Mouse (Mus musculus): ENCODE measurements at regions not wholly inside any gene's neighbourhood (a gene's known extent, or its start where the extent isn't known, plus 50 kb on each side); places are given as distances from the start of the nearest gene placed in this dataset.

DNA sequence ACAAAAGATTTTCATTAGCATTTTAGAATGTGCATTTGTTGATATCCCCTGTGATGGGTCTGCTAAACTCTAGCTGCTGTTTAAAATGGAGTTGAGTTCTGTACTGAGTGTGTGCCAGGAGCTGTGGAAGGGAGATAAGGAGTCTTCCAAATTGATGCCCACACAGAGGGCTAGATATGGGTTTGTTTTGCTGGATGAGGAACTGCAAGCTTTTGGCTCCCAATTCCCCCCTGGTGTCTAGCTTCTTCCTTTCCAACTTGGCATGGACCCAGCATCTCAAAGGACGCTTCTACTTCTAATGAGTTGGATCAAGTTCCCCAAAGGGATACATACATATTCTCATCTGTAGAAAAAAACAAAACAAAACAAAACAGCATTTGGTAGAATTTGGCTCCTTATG lies 577.0 kb upstream of the Large1 start:
- Histone ChIP-seq H3K27ac (ENCODE audit: low read depth) (no peak overlapping the region), H3K27me3 (ENCODE audit: control insufficient read depth, insufficient read depth, low read length) (no peaks in the 10 kb centered on the region), H3K4me3 (ENCODE audit: low read depth, low read length) (no peak overlapping the region), H3K4me1 (ENCODE audit: control insufficient read depth, insufficient read depth) (no peaks in the 10 kb centered on the region), H3K9me3 (replicated peaks; ENCODE audit: control insufficient read depth, low read length) (no peaks in the 10 kb centered on the region), H3K9ac (replicated peaks; ENCODE audit: low read depth, low read length) (no peak overlapping the region), H3K36me3 (replicated peaks; ENCODE audit: control insufficient read depth, insufficient read depth, low read length) (no peaks in the 10 kb centered on the region), H3K4me2 (ENCODE audit: low read depth, low read length) (no peak overlapping the region)
- DNase-seq (ENCODE audit: low spot score) (no peak), ATAC-seq (ENCODE audit: insufficient read depth, low read depth) (no peak)
- TF ChIP-seq EP300 (IDR thresholded peaks at IDR 0.05; ENCODE audit: low read depth) (no peak), CTCF (IDR thresholded peaks at IDR 0.05; ENCODE audit: low read depth) (no peak)
- WGBS: 68% methylated on average over 1 of the region's 1 CpGs

DNA sequence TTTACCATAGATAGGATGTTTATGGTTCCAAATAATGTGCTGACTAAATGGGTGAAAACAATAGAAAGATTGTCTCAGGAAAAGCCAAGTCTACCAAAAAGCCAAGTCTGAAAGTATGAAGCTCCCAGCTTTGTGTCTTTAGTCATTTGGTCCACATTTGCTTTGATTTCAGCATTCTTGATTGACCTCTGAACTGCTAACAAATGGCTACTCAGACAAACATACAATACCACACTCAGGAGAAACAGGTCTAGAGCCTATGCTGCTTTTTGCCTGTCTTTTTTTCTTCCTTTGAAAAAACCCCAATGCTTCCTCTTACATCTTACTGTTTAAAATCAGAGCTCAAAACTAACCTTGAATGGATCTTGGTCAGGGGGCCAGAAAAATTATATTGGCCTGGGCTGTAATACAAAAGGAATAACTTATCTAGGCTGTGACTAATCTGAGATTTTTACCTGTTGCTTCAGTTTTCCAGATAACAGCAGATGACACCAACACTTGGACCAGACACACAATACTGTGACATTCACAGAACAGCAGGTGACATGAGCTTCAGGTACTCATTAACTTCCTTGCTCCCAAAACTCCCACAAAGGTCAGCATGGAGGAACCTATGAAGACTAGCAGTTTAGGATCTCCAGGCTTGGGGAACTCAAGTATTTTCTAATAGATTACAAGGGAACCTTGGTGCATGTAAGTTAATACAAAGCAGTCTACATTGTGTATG lies 572.3 kb upstream of the Large1 start:
- Histone ChIP-seq H3K27ac (ENCODE audit: low read depth) (no peak overlapping the region), H3K9ac (replicated peaks; ENCODE audit: low read depth, low read length) (no peak overlapping the region), H3K4me2 (ENCODE audit: low read depth, low read length) (no peak overlapping the region), H3K9me3 (replicated peaks; ENCODE audit: control insufficient read depth, low read length) (no peaks in the 10 kb centered on the region), H3K4me1 (ENCODE audit: control insufficient read depth, insufficient read depth) (no peaks in the 10 kb centered on the region), H3K27me3 (ENCODE audit: control insufficient read depth, insufficient read depth, low read length) (no peaks in the 10 kb centered on the region), H3K4me3 (ENCODE audit: low read depth, low read length) (no peak overlapping the region), H3K36me3 (replicated peaks; ENCODE audit: control insufficient read depth, insufficient read depth, low read length) (no peaks in the 10 kb centered on the region)
- DNase-seq (ENCODE audit: low spot score): no peak
- TF ChIP-seq EP300 (IDR thresholded peaks at IDR 0.05; ENCODE audit: low read depth) (no peak), CTCF (IDR thresholded peaks at IDR 0.05; ENCODE audit: low read depth) (no peak)
- ATAC-seq (ENCODE audit: insufficient read depth, low read depth): no peak

- ATAC-seq (ENCODE audit: insufficient read depth, low read depth) (no peak), DNase-seq (ENCODE audit: low spot score) (no peak)
- Histone ChIP-seq H3K4me1 (ENCODE audit: control insufficient read depth, insufficient read depth) (no peaks in the 10 kb centered on the region), H3K27ac (ENCODE audit: low read depth) (no peak overlapping the region), H3K36me3 (replicated peaks; ENCODE audit: control insufficient read depth, insufficient read depth, low read length) (no peaks in the 10 kb centered on the region), H3K27me3 (ENCODE audit: control insufficient read depth, insufficient read depth, low read length) (no peaks in the 10 kb centered on the region), H3K4me2 (ENCODE audit: low read depth, low read length) (no peak overlapping the region), H3K4me3 (ENCODE audit: low read depth, low read length) (no peak overlapping the region), H3K9me3 (replicated peaks; ENCODE audit: control insufficient read depth, low read length) (no peaks in the 10 kb centered on the region), H3K9ac (replicated peaks; ENCODE audit: low read depth, low read length) (no peak overlapping the region)
- TF ChIP-seq CTCF (IDR thresholded peaks at IDR 0.05; ENCODE audit: low read depth): no peak
- TF ChIP-seq EP300 (IDR thresholded peaks at IDR 0.05; ENCODE audit: low read depth): no peak
- WGBS: 28% methylated on average over 3 of the region's 3 CpGs
These were observed 569.8 kb upstream of the Large1 start for GRCm38 (mm10) chr8:73923181-73923580.

DNA sequence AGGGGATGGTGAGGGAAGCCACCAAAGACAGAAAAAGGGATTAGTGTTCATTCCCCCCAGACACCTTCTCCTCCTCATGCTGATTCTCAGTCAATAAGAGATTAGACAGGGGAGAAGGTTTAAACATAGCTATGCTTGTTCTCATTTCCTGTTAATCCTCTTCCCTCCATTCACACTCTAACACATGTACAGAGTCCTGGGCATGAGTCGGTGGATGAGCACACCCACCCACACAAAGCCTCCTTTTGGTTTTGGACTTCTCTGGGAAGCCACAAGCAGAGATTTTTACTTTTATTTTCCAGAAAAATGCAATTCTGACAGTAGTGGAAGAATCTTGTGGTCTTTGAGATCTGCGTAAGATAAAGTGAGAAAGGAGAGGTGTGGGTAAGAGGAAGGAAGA lies 567.8 kb upstream of the Large1 start:
- 79% methylated on average over 2 of the region's 2 CpGs for WGBS
- Histone ChIP-seq H3K4me3 (ENCODE audit: low read depth, low read length) (no peak overlapping the region), H3K4me2 (ENCODE audit: low read depth, low read length) (no peak overlapping the region), H3K27me3 (ENCODE audit: control insufficient read depth, insufficient read depth, low read length) (no peaks in the 10 kb centered on the region), H3K36me3 (replicated peaks; ENCODE audit: control insufficient read depth, insufficient read depth, low read length) (no peaks in the 10 kb centered on the region), H3K9ac (replicated peaks; ENCODE audit: low read depth, low read length) (no peak overlapping the region), H3K27ac (ENCODE audit: low read depth) (no peak overlapping the region), H3K9me3 (replicated peaks; ENCODE audit: control insufficient read depth, low read length) (no peaks in the 10 kb centered on the region), H3K4me1 (ENCODE audit: control insufficient read depth, insufficient read depth) (no peaks in the 10 kb centered on the region)
- TF ChIP-seq EP300 (IDR thresholded peaks at IDR 0.05; ENCODE audit: low read depth) (no peak), CTCF (IDR thresholded peaks at IDR 0.05; ENCODE audit: low read depth) (no peak)
- DNase-seq (ENCODE audit: low spot score) (no peak), ATAC-seq (ENCODE audit: insufficient read depth, low read depth) (no peak)

DNA sequence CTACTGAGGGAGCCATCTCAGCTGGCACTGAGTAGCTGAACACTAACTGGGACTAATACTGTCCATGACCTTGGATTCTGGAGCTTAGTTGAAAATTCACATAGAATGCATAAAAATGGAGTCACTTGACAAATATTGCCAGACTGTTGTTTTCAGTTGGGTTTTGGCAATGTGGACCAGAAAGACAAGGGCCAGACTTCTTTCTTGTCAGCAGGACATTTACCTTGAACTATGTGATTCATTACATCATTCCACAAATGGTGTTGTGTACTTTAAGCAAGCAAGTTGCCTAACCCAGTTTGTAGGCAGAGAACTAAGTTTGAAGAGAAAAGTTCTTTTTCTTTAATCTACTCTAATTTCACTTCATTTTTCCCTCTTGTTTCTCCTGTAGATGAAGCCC lies 567.2 kb upstream of the Large1 start:
- ATAC-seq (ENCODE audit: insufficient read depth, low read depth) (no peak), DNase-seq (ENCODE audit: low spot score) (no peak)
- Histone ChIP-seq H3K4me1 (ENCODE audit: control insufficient read depth, insufficient read depth) (no peaks in the 10 kb centered on the region), H3K9ac (replicated peaks; ENCODE audit: low read depth, low read length) (no peak overlapping the region), H3K36me3 (replicated peaks; ENCODE audit: control insufficient read depth, insufficient read depth, low read length) (no peaks in the 10 kb centered on the region), H3K27me3 (ENCODE audit: control insufficient read depth, insufficient read depth, low read length) (no peaks in the 10 kb centered on the region), H3K4me3 (ENCODE audit: low read depth, low read length) (no peak overlapping the region), H3K27ac (ENCODE audit: low read depth) (no peak overlapping the region), H3K4me2 (ENCODE audit: low read depth, low read length) (no peak overlapping the region), H3K9me3 (replicated peaks; ENCODE audit: control insufficient read depth, low read length) (no peaks in the 10 kb centered on the region)
- TF ChIP-seq EP300 (IDR thresholded peaks at IDR 0.05; ENCODE audit: low read depth): no peak
- TF ChIP-seq CTCF (IDR thresholded peaks at IDR 0.05; ENCODE audit: low read depth): no peak

DNA sequence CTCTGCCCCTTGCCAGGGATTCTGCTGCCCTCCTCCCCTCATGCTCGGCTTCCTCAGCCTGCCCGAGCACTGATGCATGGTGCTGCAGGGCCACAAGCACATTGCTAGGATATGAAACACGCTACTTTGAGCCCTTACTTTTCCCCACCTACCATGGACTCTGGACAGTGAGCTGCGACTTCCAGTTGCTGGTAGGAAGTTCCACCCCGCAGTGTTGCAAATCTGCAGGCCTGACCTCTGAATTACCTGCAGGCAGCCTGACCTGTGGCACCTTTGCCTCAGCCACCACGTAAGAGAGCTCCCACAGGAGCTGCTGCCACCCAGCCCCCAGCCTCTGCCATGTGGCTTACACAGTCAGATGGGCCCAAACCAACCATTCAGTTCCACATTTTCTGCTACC lies 551.7 kb upstream of the Large1 start:
- DNase-seq (ENCODE audit: low spot score) (no peak), ATAC-seq (ENCODE audit: insufficient read depth, low read depth) (no peak)
- WGBS: 83% methylated on average over 6 of the region's 6 CpGs
- no peaks in the 10 kb centered on the region for H3K27me3 ChIP-seq (ENCODE audit: control insufficient read depth, insufficient read depth, low read length)
- TF ChIP-seq CTCF (IDR thresholded peaks at IDR 0.05; ENCODE audit: low read depth) (no peak), EP300 (IDR thresholded peaks at IDR 0.05; ENCODE audit: low read depth) (no peak)
- no peak overlapping the region for H3K27ac ChIP-seq (ENCODE audit: low read depth)
- H3K4me2 ChIP-seq (ENCODE audit: low read depth, low read length): no peak overlapping the region
- no peaks in the 10 kb centered on the region for H3K9me3 ChIP-seq (replicated peaks; ENCODE audit: control insufficient read depth, low read length)
- no peaks in the 10 kb centered on the region for H3K36me3 ChIP-seq (replicated peaks; ENCODE audit: control insufficient read depth, insufficient read depth, low read length)
- no peak overlapping the region for H3K9ac ChIP-seq (replicated peaks; ENCODE audit: low read depth, low read length)
- H3K4me1 ChIP-seq (ENCODE audit: control insufficient read depth, insufficient read depth): 0 out of 2 replicates have a peak, but pooled peaks cover 7% of the 10 kb centered on the region
- H3K4me3 ChIP-seq (ENCODE audit: low read depth, low read length): no peak overlapping the region
